Mouse (Mus musculus) small intestine, adult 2 months (tissue): Measurements from ENCODE around the gene Surf1.

Source experiments
- CTCF ChIP-seq: fragments of 200-500 bp; IDR thresholded peaks from 2 replicates; pipeline ENCODE4 v1.5.1; 2012; ENCODE audit warnings: low read depth, mild to moderate bottlenecking, control low read depth, inconsistent platforms, low read length, moderate library complexity, mixed read lengths; ENCODE audit not compliant: insufficient replicate concordance, insufficient read length; ENCODE audit errors: extremely low read depth
- POLR2A ChIP-seq: fragments of 200-500 bp; IDR thresholded peaks from 2 replicates; pipeline ENCODE4 v1.6.1; 2012; ENCODE audit warnings: low read depth, mild to moderate bottlenecking, control low read depth, inconsistent platforms, low read length, moderate library complexity

DNA sequence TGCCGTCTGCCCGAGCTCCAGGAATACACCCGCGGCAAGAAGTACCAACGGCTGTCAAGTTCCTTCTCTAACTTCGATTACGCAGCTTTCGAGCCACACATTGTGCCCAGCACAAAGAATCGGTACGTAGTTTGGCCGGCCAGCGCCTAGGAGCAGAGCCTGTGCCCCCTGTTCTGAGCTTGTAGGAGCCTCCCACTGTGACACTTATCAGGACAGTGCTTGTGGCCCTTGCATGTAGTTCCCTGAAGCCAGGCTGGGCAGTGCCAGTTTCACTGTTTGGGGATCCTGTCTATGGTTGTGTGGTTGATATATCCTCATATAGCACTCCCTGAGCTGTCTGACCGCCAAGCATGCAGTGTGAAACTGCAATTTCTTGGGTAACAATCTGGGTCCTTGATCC, 408 bp upstream of the Surf1 start:
- TF ChIP-seq CTCF = no peak
- TF ChIP-seq POLR2A = no peak; the same call in 1 of the 2 replicates
